Mouse (Mus musculus) embryonic stem cell, embryonic (primary cell): ENCODE results near the gene Amn1.
"Not testable (repeated sequence)": the region's sequence is repeated elsewhere in the genome, so short reads cannot be mapped to it uniquely, and the experiment has no call there.

Experiments
- CTCF ChIA-PET, 4 experiments: fragments of 300-600 bp in 2 of 4; fragments of 350-600 bp in 2 of 4; sonication (Branson Sonifier 250); formaldehyde crosslinking; loops; one replicate each; lab custom pipeline; 2022; ENCODE audit warnings: inconsistent platforms in 2 of 4; lab: Charles Lee
- POLR2A ChIA-PET, 4 experiments: fragments of 300-600 bp in 2 of 4; fragments of 350-600 bp in 2 of 4; sonication (Branson Sonifier 250); formaldehyde crosslinking; loops; one replicate each; lab custom pipeline; 2022; ENCODE audit warnings: antibody characterized with exemption in 4 of 4, inconsistent platforms in 1 of 4; lab: Charles Lee

Amn1 gene

GRCm38 (mm10) chr6:149188041-149188924, at the start of gene Amn1:
Gene Amn1, minus strand, starts transcription at chr6:149188712.
- POLR2A ChIA-PET = interaction anchor here in 3 of 4 experiments (0.6 to 2.8 kb wide), 35 partner anchors 8 to 734 kb away, joined by 3 to 14 read pairs (median 4); partner anchors contain the start of genes Resf1 (in 3 of the 3), Caprin2 (in 1 of the 3), Dennd5b (in 1 of the 3) and Sinhcaf (in 1 of the 3)
- CTCF ChIA-PET = interaction anchor here (0.6 to 1.4 kb wide), 5 partner anchors 48 to 173 kb away, joined by 3 to 10 read pairs (median 3); no protein-coding TSS in a partner anchor

- ChIA-PET POLR2A (no interaction called here), CTCF (no interaction called here)
Observed at GRCm38 (mm10) chr6:149236807-149237206, 48.3 kb upstream of the Amn1 start.

GRCm38 (mm10) chr6:149233918-149234317, 45.4 kb upstream of the Amn1 start:
- CTCF ChIA-PET = interaction anchor here in 1 of 4 experiments (0.5 kb wide), 1 partner anchor 107 kb away, joined by 9 read pairs; no protein-coding TSS in a partner anchor
- POLR2A ChIA-PET = no interaction called here

GRCm38 (mm10) chr6:149224751-149225150, 36.2 kb upstream of the Amn1 start:
- POLR2A ChIA-PET = interaction anchor here in 1 of 4 experiments (0.7 kb wide), 1 partner anchor 13 kb away, joined by 3 read pairs; no protein-coding TSS in a partner anchor
- CTCF ChIA-PET = no interaction called here

- ChIA-PET POLR2A (interaction anchor here in 1 of 4 experiments (0.9 to 2.1 kb wide), 2 partner anchors 33 to 119 kb away, joined by 4 read pairs; partner anchors contain the start of gene Amn1), CTCF (no interaction called here)
Observed at GRCm38 (mm10) chr6:149221296-149221695, 32.8 kb upstream of the Amn1 start.

GRCm38 (mm10) chr6:149198572-149198971, 10.1 kb upstream of the Amn1 start:
- ChIA-PET POLR2A (no interaction called here), CTCF (interaction anchor here in 1 of 4 experiments (0.6 kb wide), 1 partner anchor 107 kb away, joined by 4 read pairs; no protein-coding TSS in a partner anchor)

GRCm38 (mm10) chr6:149197116-149197515, 8.6 kb upstream of the Amn1 start:
- POLR2A ChIA-PET = interaction anchor here in 1 of 4 experiments (1.0 kb wide), 1 partner anchor 9 kb away, joined by 6 read pairs; the partner anchor contains the start of gene Amn1
- CTCF ChIA-PET = no interaction called here

- ChIA-PET CTCF (interaction anchor here in 3 of 4 experiments (0.6 to 0.7 kb wide), 5 partner anchors 18 to 291 kb away, joined by 3 to 4 read pairs (median 3); no protein-coding TSS in a partner anchor), POLR2A (interaction anchor here in 3 of 4 experiments (0.6 to 1.6 kb wide), 9 partner anchors 36 to 363 kb away, joined by 3 to 5 read pairs (median 3); partner anchors contain the start of gene Ipo8 (in 1 of the 3))
Observed at GRCm38 (mm10) chr6:149193276-149193905, 4.9 kb upstream of the Amn1 start.

GRCm38 (mm10) chr6:149191951-149192350, 3.4 kb upstream of the Amn1 start:
- POLR2A ChIA-PET, CTCF ChIA-PET: not testable (repeated sequence)

- ChIA-PET CTCF (interaction anchor here in 2 of 4 experiments (0.6 to 1.4 kb wide), 2 partner anchors 57 to 174 kb away, joined by 3 read pairs; no protein-coding TSS in a partner anchor), POLR2A (interaction anchor here in 2 of 4 experiments (0.6 to 2.8 kb wide), 17 partner anchors 10 to 243 kb away, joined by 3 to 14 read pairs (median 4); partner anchors contain the start of genes Resf1 (in 2 of the 2), Dennd5b (in 1 of the 2) and Sinhcaf (in 1 of the 2))
Observed at GRCm38 (mm10) chr6:149189340-149189922, 919 bp upstream of the Amn1 start.

GRCm38 (mm10) chr6:149188925-149189257, 379 bp upstream of the Amn1 start:
- POLR2A ChIA-PET = interaction anchor here in 3 of 4 experiments (0.6 to 2.8 kb wide), 26 partner anchors 9 to 734 kb away, joined by 3 to 14 read pairs (median 4); partner anchors contain the start of genes Resf1 (in 2 of the 3), Dennd5b (in 1 of the 3) and Sinhcaf (in 1 of the 3)
- CTCF ChIA-PET = interaction anchor here in 2 of 4 experiments (0.6 to 1.4 kb wide), 2 partner anchors 56 to 173 kb away, joined by 3 read pairs; no protein-coding TSS in a partner anchor

- POLR2A ChIA-PET = interaction anchor here in 3 of 4 experiments (0.6 to 2.8 kb wide), 16 partner anchors 12 to 222 kb away, joined by 3 to 14 read pairs (median 6); partner anchors contain the start of genes Resf1 (in 3 of the 3) and Dennd5b (in 1 of the 3)
- CTCF ChIA-PET = no interaction called here
Observed at GRCm38 (mm10) chr6:149187371-149187770, 1.1 kb downstream of the Amn1 start.

GRCm38 (mm10) chr6:149184007-149184406, 4.5 kb downstream of the Amn1 start:
- ChIA-PET POLR2A (no interaction called here), CTCF (no interaction called here)

- ChIA-PET CTCF (interaction anchor here in 1 of 4 experiments (0.6 kb wide), 1 partner anchor 287 kb away, joined by 3 read pairs; no protein-coding TSS in a partner anchor), POLR2A (interaction anchor here in 2 of 4 experiments (0.6 to 0.9 kb wide), 2 partner anchors 32 to 231 kb away, joined by 3 to 5 read pairs; no protein-coding TSS in a partner anchor)
Observed at GRCm38 (mm10) chr6:149179064-149179463, 9.4 kb downstream of the Amn1 start.

GRCm38 (mm10) chr6:149174932-149175570, 13.5 kb downstream of the Amn1 start:
- CTCF ChIA-PET = interaction anchor here in 1 of 4 experiments (0.5 kb wide), 1 partner anchor 19 kb away, joined by 3 read pairs; no protein-coding TSS in a partner anchor

GRCm38 (mm10) chr6:149173831-149174625, 14.5 kb downstream of the Amn1 start:
- ChIA-PET CTCF (no interaction called here), POLR2A (interaction anchor here in 2 of 4 experiments (0.5 to 3.9 kb wide), 4 partner anchors 14 to 390 kb away, joined by 3 to 14 read pairs (median 4); partner anchors contain the start of gene Amn1 (in 2 of the 2))

More at GRCm38 (mm10) chr6:149174932-149175570, 13.5 kb downstream of the Amn1 start:
- POLR2A ChIA-PET = interaction anchor here in 2 of 4 experiments (0.5 to 1.5 kb wide), 5 partner anchors 13 to 183 kb away, joined by 3 to 9 read pairs (median 4); partner anchors contain the start of gene Amn1 (in 1 of the 2)
